Mouse (Mus musculus): ENCODE measurements around the gene Gm8005.
"Not testable (repeated sequence)": the region's sequence is repeated elsewhere in the genome, so short reads cannot be mapped to it uniquely, and the experiment has no call there.

Gm8005 gene

DNA sequence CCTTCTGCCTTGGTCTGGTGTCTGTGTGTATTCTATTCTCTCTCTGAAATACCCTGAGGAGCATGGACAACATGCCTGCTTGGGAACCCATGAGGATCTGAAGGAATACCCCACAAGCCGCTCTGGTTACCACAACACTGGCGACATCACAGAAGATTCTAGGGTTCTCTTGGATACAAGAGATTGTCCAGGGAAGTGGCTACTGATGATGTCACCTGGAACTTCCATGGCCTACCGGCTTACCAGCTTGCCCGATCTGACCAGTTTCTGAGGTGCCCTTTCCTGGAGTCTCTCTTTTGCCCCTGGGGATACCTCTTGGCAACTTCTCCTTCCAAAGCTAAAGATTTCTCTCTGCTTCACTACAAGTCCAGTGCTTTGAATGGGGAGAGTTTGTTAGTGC lies at the start of gene Gm8005:
TSS of gene Gm8005 (minus strand) at position 101 of the 400 bp plus-strand sequence.
- not testable (repeated sequence) for DNase-seq (ENCODE audit: extremely low spot score)

DNA sequence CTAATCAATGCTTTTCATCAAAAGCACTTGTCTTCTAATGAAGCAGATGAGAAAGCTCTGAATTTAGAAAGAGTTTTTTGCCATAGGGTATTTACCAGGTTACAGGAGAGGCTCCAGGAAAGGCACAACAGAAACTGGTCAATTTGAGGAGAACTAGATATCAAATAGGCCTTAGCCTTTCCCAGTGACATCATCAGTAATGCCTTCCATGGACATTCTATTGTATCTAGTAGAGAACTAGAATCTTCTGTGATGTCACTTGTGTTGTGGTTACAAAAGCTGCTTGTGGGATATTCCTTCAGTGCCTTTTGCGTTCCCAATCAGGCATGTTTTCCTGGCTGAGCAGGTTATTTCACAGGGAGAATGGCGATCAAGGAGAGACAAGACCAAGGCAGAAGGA lies 24.1 kb upstream of the Gm8005 start, which contains the start of gene Gm8011:
TSS of gene Gm8011 (plus strand) at position 301 of the 400 bp plus-strand sequence.
- DNase-seq (ENCODE audit: extremely low spot score), result not testable (repeated sequence)

Measured in embryo, embryonic 9.5 days (tissue).